Mouse (Mus musculus) C2C12 (cell line): Measurements from ENCODE around the gene Amz1. TPM values are rescaled to one million over a fixed set of nuclear protein-coding genes. Genes with fewer than 3 reads are reported as not detected.

Experiments used
- H3K27me3 ChIP-seq: one replicate; pipeline ENCODE4 v1.6.1; 2011; ENCODE audit not compliant: control insufficient read depth, insufficient read depth, insufficient read length
- H3K36me3 ChIP-seq: one replicate; pipeline ENCODE4 v1.6.1; 2011; ENCODE audit not compliant: control insufficient read depth, insufficient read depth
- H3K4me3 ChIP-seq: one replicate; pipeline ENCODE4 v1.5.1; 2011; ENCODE audit warnings: mild to moderate bottlenecking, control low read depth; ENCODE audit not compliant: poor library complexity, insufficient read depth, severe bottlenecking
- H3K79me2 ChIP-seq: one replicate; pipeline ENCODE4 v1.6.1; 2011; ENCODE audit not compliant: control insufficient read depth, insufficient read depth
- H3K79me3 ChIP-seq: one replicate; pipeline ENCODE4 v1.6.1; 2011; ENCODE audit warnings: low read depth, control low read depth
- H3ac ChIP-seq: one replicate; pipeline ENCODE3; 2011; ENCODE audit warnings: low read depth; ENCODE audit not compliant: control insufficient read depth, insufficient read length
- CEBPB ChIP-seq: IDR thresholded peaks from one replicate; pipeline ENCODE4 v1.6.1; 2011; ENCODE audit warnings: low read depth, mild to moderate bottlenecking, control low read depth, moderate library complexity
- CTCF ChIP-seq: IDR thresholded peaks from one replicate; pipeline ENCODE4 v1.5.1; 2011; ENCODE audit not compliant: control insufficient read depth, insufficient read depth, insufficient read length
- FOSL1 ChIP-seq: IDR thresholded peaks from one replicate; pipeline ENCODE4 v1.8.0; 2011; ENCODE audit warnings: mild to moderate bottlenecking, low read length; ENCODE audit not compliant: poor library complexity, insufficient read depth, severe bottlenecking
- MAX ChIP-seq: IDR thresholded peaks from one replicate; pipeline ENCODE4 v1.6.1; 2011; ENCODE audit warnings: mild to moderate bottlenecking, control low read depth
- MYOD1 ChIP-seq: IDR thresholded peaks from one replicate; pipeline ENCODE4 v1.6.1; 2011; ENCODE audit warnings: low read depth; ENCODE audit not compliant: control insufficient read depth, insufficient read length
- MYOG ChIP-seq: IDR thresholded peaks from one replicate; pipeline ENCODE4 v1.6.1; 2011; ENCODE audit not compliant: control insufficient read depth, insufficient read length; ENCODE audit errors: extremely low read depth
- USF1 ChIP-seq: IDR thresholded peaks from one replicate; pipeline ENCODE4 v1.6.1; 2011; ENCODE audit warnings: low read depth, mild to moderate bottlenecking, control low read depth, moderate library complexity
- polyA plus RNA-seq: library from polyadenylated mRNA; unstranded; fragments of >200 nt; fragmentation: generic; extraction: Trizol; gene quantifications from one replicate; pipeline ENCODE4 v1.2.1, GENCODE M21; 2012; ENCODE audit warnings: missing spikeins

Gene Amz1
- polyA plus RNA-seq, 1 experiment: 0.43 TPM

- H3K79me3 ChIP-seq: peaks cover 10% of the 10 kb centered on the region
- no peaks in the 10 kb centered on the region for H3K27me3 ChIP-seq
- no peaks in the 10 kb centered on the region for H3K36me3 ChIP-seq
- no peak overlapping the region for H3ac ChIP-seq
- H3K79me2 ChIP-seq: peaks cover 32% of the 10 kb centered on the region
- no peak for TF ChIP-seq MYOG
- TF ChIP-seq CEBPB: no peak
- TF ChIP-seq USF1: no peak
- no peak for TF ChIP-seq MAX
- TF ChIP-seq MYOD1: no peak
- TF ChIP-seq CTCF: no peak
- no peak for TF ChIP-seq FOSL1
- no peak overlapping the region for H3K4me3 ChIP-seq
Measured at GRCm38 (mm10) chr5:140806252-140806651, 82.3 kb downstream of the Amz1 start.

GRCm38 (mm10) chr5:140806939-140807338 lies 83.0 kb downstream of the Amz1 start:
- H3K27me3 ChIP-seq: no peaks in the 10 kb centered on the region
- TF ChIP-seq USF1 (no peak), MAX (no peak), FOSL1 (no peak), MYOD1 (no peak), CEBPB (no peak), CTCF (no peak), MYOG (no peak)
- H3K4me3 ChIP-seq: no peak overlapping the region
- no peaks in the 10 kb centered on the region for H3K36me3 ChIP-seq
- no peak overlapping the region for H3ac ChIP-seq
- H3K79me2 ChIP-seq: peaks cover 38% of the 10 kb centered on the region
- peaks cover 10% of the 10 kb centered on the region for H3K79me3 ChIP-seq

Other genes with a start within 250 kb of the Amz1 start
- 14.7 TPM for gene Chst12, start 218.6 kb upstream of the Amz1 start, polyA plus RNA-seq
- not detected for gene Grifin, start 159.1 kb upstream of the Amz1 start, polyA plus RNA-seq
- gene Lfng, start 116.8 kb upstream of the Amz1 start, polyA plus RNA-seq: 18.7 TPM
- gene Ttyh3, start 75.1 kb upstream of the Amz1 start, polyA plus RNA-seq: 46.0 TPM
- gene Iqce, start 21.7 kb upstream of the Amz1 start, polyA plus RNA-seq: 7.5 TPM
- gene Brat1, start 19.1 kb upstream of the Amz1 start, polyA plus RNA-seq: 9.4 TPM
- 42.1 TPM for gene Gna12, start 106.3 kb downstream of the Amz1 start, polyA plus RNA-seq